Mouse (Mus musculus): ENCODE measurements at regions not wholly inside any gene's neighbourhood (a gene's known extent, or its start where the extent isn't known, plus 50 kb on each side); places are given as distances from the start of the nearest gene placed in this dataset.
"Not testable (repeated sequence)": the region's sequence is repeated elsewhere in the genome, so short reads cannot be mapped to it uniquely, and the experiment has no call there.

DNA sequence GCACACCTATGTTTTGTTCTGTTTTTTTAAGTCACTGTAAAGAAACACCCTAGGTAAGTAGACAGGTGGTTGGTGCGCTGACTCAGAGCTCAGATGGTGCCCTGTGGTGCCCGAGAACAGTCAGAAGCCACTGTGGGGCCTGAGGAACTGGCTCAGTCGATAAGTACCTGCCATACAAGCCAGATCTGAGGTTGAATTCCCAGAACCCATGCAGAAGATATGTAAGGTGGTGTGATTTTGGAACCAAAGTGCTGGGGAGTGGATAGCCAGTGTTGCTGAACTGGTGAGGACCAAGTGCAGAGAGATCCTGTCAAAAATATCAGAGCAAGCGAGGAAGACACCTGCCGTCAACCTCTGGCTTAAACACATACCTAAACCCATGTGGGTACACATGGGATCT is 65.4 kb downstream of the Chst1 start:
- Histone ChIP-seq H3K27me3 (no peaks in the 10 kb centered on the region), H3K4me1 (replicated peaks) (peaks cover 9% of the 10 kb centered on the region; the same call in 1 of the 2 replicates), H3K4me3 (no peak overlapping the region), H3K27ac (replicated peaks) (no peak overlapping the region), H3K9ac (no peak overlapping the region), H3K36me3 (no peaks in the 10 kb centered on the region), H3K9me3 (no peaks in the 10 kb centered on the region), H3K4me2 (no peak overlapping the region)
- 79% methylated on average over 5 of the region's 5 CpGs for WGBS
- ATAC-seq (ENCODE audit: low read depth): no peak

DNA sequence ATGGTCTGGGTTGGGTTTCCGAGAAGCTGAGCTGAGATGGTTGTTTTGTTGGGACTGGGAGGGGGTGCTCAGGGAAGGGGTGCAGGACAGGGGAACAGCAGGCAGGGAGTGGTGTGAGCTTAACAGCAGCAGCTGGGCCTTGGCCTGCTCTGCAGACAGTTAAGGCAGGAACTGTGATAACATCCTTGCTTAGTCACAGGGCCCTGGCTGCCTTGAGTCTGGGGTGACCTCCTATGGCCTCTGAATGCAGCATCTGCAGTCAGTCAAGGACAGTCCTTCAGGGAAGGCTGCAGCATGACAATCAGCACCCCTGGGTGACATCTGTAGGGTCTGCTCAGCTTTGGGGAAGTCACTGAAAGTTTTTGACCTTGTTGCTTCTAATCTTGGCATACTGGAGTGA is 67.7 kb downstream of the Chst1 start:
- 93% methylated on average over 1 of the region's 1 CpGs for WGBS
- Histone ChIP-seq H3K36me3 (no peaks in the 10 kb centered on the region), H3K4me3 (no peak overlapping the region), H3K27me3 (no peaks in the 10 kb centered on the region), H3K27ac (replicated peaks) (no peak overlapping the region), H3K9me3 (no peaks in the 10 kb centered on the region), H3K4me1 (replicated peaks) (peaks cover 9% of the 10 kb centered on the region; the same call in 1 of the 2 replicates), H3K9ac (no peak overlapping the region), H3K4me2 (no peak overlapping the region)
- no peak for ATAC-seq (ENCODE audit: low read depth)

DNA sequence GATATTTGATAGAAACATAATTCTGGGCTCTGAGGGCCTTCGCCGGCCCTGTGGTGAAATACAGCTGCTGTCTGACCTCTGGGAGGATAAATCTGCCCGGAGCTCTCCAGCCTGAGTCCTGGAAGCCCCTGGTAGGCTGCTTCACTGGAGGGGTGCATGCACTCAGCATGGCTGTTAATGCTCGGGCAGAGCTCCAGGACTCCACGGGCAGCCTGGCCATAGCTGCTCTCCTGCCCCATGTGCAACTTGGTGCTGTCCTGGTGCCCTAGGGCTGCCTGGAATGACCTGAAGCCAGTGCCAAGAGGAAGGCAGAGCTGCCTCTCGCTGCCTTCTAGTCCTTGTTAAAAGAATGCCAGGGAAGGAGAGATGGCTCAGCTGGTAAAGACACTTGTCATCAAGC is 68.2 kb downstream of the Chst1 start:
- no peak overlapping the region; the same call in 1 of the 2 replicates for H3K9ac ChIP-seq
- H3K4me2 ChIP-seq: no peak overlapping the region
- H3K4me3 ChIP-seq: no peak overlapping the region
- no peak overlapping the region for H3K27ac ChIP-seq (replicated peaks)
- peaks cover 9% of the 10 kb centered on the region; the same call in 1 of the 2 replicates for H3K4me1 ChIP-seq (replicated peaks)
- no peaks in the 10 kb centered on the region for H3K36me3 ChIP-seq
- no peak for ATAC-seq (ENCODE audit: low read depth)
- 38% methylated on average over 6 of the region's 6 CpGs for WGBS
- no peaks in the 10 kb centered on the region for H3K9me3 ChIP-seq
- peaks cover 3% of the 10 kb centered on the region; the same call in 1 of the 2 replicates for H3K27me3 ChIP-seq

DNA sequence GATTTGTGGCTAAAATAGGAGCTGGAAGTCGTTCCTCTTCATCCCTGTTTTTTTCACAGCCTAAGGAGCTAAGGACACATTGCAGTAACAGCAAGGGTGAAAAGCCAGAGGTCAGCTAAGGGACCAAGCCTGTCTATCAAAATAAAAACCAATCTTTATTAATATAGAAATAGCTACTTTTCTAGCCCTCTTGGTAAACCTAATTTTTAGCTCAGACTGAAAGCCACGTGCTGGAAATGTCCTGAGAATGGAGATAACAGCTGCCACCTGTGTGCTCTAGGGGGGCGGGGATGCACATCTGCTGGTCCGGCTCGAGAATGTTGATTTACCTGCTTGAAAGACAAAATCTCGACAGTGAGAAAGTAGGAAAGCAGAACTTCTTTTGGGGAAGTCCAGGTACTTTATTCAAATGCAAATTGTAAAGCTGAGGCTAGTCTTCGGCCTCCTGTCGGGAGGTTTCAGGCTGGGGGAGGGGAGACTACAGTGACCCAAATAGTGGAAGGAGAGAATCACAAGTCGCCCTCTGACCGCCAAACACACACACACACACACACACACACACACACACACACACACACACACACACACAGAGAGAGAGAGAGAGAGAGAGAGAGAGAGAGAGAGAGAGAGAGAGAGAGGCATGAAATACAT is 70.0 kb downstream of the Chst1 start:
- 30% methylated on average over 9 of the region's 10 CpGs for WGBS
- H3K27me3 ChIP-seq; ATAC-seq (ENCODE audit: low read depth); H3K4me3 ChIP-seq; H3K36me3 ChIP-seq; H3K9me3 ChIP-seq; H3K9ac ChIP-seq; H3K4me2 ChIP-seq; H3K27ac ChIP-seq (replicated peaks); H3K4me1 ChIP-seq (replicated peaks): not testable (repeated sequence)

DNA sequence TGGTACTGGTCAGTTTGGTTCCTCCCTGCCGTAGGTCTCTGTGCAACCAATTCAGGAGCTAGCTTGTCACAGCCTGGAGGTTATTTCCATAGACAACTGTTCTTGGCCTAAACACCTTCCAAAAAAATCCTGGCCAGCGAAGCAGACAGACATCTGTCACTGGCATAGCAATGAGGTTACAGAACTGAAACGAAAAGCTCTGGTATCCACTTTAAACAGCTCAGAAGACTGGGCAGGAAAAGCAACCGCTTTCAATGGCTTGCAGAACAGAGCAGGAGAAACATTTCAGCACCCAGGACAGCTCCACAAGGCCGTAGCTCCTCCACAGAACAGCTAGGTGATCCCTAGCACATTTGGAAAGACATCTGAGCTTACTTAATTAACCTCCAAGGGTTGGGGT is 72.1 kb downstream of the Chst1 start:
- Histone ChIP-seq H3K9ac (no peak overlapping the region), H3K9me3 (no peaks in the 10 kb centered on the region), H3K27me3 (peaks cover 3% of the 10 kb centered on the region; the same call in 1 of the 2 replicates), H3K36me3 (no peaks in the 10 kb centered on the region), H3K27ac (replicated peaks) (no peak overlapping the region), H3K4me1 (replicated peaks) (peaks cover 15% of the 10 kb centered on the region), H3K4me3 (no peak overlapping the region), H3K4me2 (no peak overlapping the region)
- WGBS: 44% methylated on average over 5 of the region's 5 CpGs
- ATAC-seq (ENCODE audit: low read depth): no peak

DNA sequence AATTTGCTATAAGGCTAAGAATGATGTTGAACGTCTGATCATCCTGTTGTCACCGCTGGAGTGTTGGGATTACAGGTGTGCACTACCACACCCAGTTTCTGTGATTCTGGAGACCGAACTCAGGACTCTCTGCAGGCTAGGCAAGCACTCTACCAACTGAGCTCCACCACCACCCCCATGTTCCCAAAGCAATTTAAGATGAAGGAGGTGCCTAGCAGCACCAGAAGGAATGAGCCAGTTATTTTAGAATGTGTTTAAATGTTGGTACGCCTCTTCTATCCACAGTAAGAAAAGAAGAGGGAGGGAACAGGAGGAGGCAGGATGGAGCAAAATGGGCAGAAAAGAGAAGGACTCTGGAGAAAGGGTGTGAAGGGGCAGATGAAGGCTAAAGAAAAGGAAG is 72.6 kb downstream of the Chst1 start:
- WGBS: 78% methylated on average over 4 of the region's 4 CpGs

DNA sequence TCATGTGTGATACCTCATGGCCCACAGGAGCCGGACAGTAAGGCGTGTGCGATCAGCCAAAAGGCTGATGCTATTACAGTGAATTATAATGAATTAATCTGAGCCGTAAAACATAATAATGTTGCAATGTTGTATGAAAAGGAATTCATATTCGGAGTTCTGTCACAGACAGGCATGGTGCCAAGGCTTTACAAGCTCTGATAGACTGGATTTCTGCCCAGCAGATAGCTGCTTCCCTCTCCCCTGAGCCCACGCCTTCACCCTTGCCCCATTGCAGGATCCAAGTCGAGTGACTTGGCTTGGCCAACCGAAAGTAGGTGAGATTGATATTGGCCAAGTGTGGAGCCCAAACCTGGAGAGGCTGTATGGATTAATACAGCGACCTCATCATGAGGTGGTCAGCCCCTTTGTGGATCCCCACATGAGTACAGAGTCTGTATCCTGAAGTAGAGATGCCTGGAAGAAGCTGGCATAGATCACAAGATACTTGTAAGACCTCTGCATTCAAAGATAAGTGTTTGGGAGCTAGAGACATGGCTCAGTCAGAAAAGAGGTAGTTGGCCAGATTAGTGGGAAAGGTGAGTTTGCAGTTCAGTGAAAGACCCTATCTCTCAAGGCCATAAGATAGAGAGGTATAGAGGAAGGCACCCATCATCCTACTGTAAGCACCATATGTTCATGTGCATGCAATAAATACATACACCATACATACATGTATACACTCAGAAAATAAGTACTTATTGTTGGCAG is 73.7 kb downstream of the Chst1 start:
- Histone ChIP-seq H3K27ac (replicated peaks) (no peak overlapping the region), H3K27me3 (peaks cover 3% of the 10 kb centered on the region; the same call in 1 of the 2 replicates), H3K9me3 (no peaks in the 10 kb centered on the region), H3K36me3 (no peaks in the 10 kb centered on the region), H3K4me3 (no peak overlapping the region), H3K9ac (no peak overlapping the region), H3K4me1 (replicated peaks) (peaks cover 8% of the 10 kb centered on the region), H3K4me2 (no peak overlapping the region)
- 83% methylated on average over 9 of the region's 9 CpGs for WGBS
- ATAC-seq (ENCODE audit: low read depth): no peak

More for the DNA sequence above, 72.6 kb downstream of the Chst1 start:
- Histone ChIP-seq H3K9me3 (no peaks in the 10 kb centered on the region), H3K27ac (replicated peaks) (no peak overlapping the region), H3K4me3 (no peak overlapping the region), H3K27me3 (peaks cover 3% of the 10 kb centered on the region; the same call in 1 of the 2 replicates), H3K9ac (no peak overlapping the region), H3K36me3 (no peaks in the 10 kb centered on the region), H3K4me2 (no peak overlapping the region), H3K4me1 (replicated peaks) (peaks cover 17% of the 10 kb centered on the region)
- ATAC-seq (ENCODE audit: low read depth): no peak

DNA sequence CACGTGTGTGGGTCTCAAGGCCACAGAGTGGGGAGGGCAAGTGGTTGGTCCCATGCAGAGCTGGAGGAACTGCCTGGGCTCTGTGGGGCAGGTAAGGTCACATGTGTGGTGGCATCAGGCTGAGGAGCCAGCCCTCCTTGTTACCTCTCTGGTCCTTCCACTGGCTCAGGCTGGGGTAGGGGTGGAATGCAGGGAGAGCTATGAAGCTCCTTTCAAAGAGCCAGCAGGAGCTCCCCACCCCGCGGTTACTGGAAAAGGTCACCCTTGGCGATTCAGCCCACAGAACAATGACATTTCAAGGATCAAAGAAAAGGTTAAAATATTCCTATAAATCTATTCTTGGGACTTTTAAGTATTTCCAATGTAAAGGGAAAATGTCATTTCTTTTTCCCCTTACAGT is 74.4 kb downstream of the Chst1 start:
- 13% methylated on average over 4 of the region's 4 CpGs for WGBS
- no peak for ATAC-seq (ENCODE audit: low read depth)
- no peak overlapping the region for H3K9ac ChIP-seq
- H3K4me3 ChIP-seq: no peak overlapping the region
- no peaks in the 10 kb centered on the region for H3K9me3 ChIP-seq
- peaks cover 8% of the 10 kb centered on the region for H3K4me1 ChIP-seq (replicated peaks)
- H3K36me3 ChIP-seq: no peaks in the 10 kb centered on the region
- H3K27me3 ChIP-seq: peaks cover 3% of the 10 kb centered on the region; the same call in 1 of the 2 replicates
- H3K4me2 ChIP-seq: no peak overlapping the region
- no peak overlapping the region for H3K27ac ChIP-seq (replicated peaks)

DNA sequence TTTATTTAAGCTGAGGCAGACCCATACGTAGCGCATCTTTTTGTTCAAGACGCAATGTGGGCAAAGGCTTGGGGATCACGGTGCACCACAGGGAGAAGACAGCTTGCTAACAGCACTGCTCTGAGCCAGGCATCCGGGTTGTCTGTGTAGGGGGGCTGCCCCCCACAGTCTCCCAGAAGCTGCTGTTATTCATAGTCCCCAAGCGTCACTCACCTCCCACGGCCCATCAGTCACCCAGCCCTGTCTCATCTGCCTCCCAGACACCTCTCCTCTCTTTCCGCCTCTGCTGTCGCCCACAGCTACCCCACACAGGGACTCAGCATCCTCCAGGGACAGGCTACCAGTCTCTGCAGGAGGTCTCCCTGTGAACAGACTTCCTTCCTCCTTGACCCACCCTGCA is 75.7 kb downstream of the Chst1 start:
- Histone ChIP-seq H3K4me1 (replicated peaks) (peaks cover 8% of the 10 kb centered on the region), H3K9ac (no peak overlapping the region), H3K4me3 (no peak overlapping the region), H3K9me3 (no peaks in the 10 kb centered on the region), H3K27me3 (peaks cover 3% of the 10 kb centered on the region; the same call in 1 of the 2 replicates), H3K27ac (replicated peaks) (no peak overlapping the region), H3K4me2 (no peak overlapping the region), H3K36me3 (no peaks in the 10 kb centered on the region)
- WGBS: 58% methylated on average over 9 of the region's 9 CpGs
- ATAC-seq (ENCODE audit: low read depth): no peak

DNA sequence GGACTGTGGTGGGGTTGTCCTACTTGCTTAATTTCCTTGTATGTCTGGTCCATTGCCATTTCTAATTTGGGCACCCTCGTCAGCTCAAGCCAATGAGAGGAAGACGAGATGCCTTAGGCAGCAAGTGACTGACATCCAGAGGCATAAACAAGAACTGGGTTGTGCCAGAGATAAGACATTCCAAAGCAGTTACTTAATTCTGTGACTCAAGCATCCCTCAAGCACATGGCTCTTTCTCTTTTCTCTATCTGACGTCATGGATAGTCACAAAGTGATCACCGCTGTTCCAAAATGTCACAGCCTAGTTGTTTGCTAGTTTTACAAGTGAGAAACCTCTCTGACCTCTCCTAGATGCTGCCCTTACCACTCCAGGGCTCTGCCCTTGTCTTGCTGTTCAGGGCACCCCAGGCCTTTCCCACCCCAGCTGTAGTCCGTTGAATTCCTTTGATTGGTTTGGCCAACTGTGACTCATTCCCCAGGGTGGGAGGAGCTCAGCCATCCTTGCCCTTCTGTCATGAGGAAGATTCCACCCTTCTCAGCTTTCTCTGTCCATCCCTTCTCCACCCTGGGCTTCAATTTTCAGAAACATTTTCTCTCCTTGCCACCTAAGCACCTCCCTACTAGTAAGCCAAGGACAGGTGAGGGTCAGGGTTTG is 78.9 kb downstream of the Chst1 start:
- H3K4me1 ChIP-seq (replicated peaks): peaks cover 8% of the 10 kb centered on the region
- H3K27ac ChIP-seq (replicated peaks): no peak overlapping the region
- no peaks in the 10 kb centered on the region for H3K27me3 ChIP-seq
- no peak overlapping the region for H3K4me2 ChIP-seq
- H3K4me3 ChIP-seq: no peak overlapping the region
- no peak for ATAC-seq (ENCODE audit: low read depth)
- 79% methylated on average over 5 of the region's 5 CpGs for WGBS
- H3K9me3 ChIP-seq: no peaks in the 10 kb centered on the region
- no peaks in the 10 kb centered on the region for H3K36me3 ChIP-seq
- H3K9ac ChIP-seq: no peak overlapping the region

DNA sequence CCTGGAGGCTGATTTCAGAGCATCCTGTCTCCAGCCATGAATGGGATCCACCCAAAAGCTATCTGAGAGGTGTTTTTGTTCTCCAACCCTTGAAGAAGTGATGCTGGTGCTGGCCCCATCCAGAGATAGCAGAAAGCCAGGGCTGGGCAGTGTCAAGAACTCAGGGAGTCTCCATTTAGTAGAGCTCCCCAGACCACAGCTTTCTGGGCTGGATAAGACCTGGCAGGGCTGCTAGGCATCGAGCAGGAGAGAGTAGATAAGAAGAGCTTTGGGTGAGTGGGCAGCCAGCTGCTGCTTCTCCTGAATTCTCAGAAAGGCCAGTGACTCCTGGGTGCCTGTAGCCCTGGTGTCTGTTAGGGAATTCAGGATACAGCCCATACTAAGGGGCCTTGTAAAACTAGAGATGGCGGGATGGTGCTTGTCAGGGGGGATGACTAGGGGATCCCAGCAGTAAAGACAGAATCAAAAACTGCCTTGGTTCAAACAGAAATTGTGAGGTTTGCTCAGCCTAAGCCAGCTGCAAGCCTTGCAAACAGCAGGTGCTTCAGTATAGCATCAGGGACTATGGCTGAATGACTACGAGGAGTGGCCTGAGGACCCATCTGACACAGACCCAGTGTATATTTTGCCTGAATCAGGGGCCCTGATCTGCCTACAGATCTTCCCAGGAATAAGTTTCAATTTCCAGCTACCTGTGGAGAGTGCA is 79.6 kb downstream of the Chst1 start:
- WGBS: 81% methylated on average over 3 of the region's 3 CpGs
- Histone ChIP-seq H3K9ac (no peak overlapping the region), H3K36me3 (no peaks in the 10 kb centered on the region), H3K4me2 (no peak overlapping the region), H3K4me3 (no peak overlapping the region), H3K4me1 (replicated peaks) (peaks cover 8% of the 10 kb centered on the region), H3K27ac (replicated peaks) (no peak overlapping the region), H3K27me3 (no peaks in the 10 kb centered on the region), H3K9me3 (no peaks in the 10 kb centered on the region)
- ATAC-seq (ENCODE audit: low read depth): no peak

DNA sequence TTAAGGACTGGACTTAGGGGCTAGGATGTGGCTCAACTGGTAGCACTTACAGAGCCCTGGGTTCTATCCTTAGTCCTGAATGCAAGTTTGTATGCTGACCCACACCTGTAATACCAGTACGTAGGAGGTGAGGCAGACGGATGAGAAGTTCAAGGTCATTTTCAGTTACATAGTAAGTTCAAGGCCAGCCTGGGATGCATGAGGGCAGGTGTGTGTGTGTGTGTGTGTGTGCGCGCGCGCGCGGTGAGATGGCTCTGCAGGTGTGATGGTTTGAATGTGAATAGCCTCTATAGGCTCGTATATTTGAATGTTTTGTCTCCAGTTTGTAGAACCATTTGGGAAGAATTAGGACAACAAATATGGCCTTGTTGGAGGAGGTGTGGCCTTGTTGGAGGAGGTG is 82.7 kb downstream of the Chst1 start:
- Histone ChIP-seq H3K9me3 (no peaks in the 10 kb centered on the region), H3K9ac (no peak overlapping the region), H3K4me1 (replicated peaks) (no peaks in the 10 kb centered on the region), H3K27me3 (no peaks in the 10 kb centered on the region), H3K36me3 (no peaks in the 10 kb centered on the region), H3K4me2 (no peak overlapping the region), H3K27ac (replicated peaks) (no peak overlapping the region), H3K4me3 (no peak overlapping the region)
- 99% methylated on average over 9 of the region's 9 CpGs for WGBS
- ATAC-seq (ENCODE audit: low read depth): no peak
